Mouse (Mus musculus) C2C12 (cell line): ENCODE data around the gene Prkg2.

Experiments
- CTCF ChIP-seq: IDR thresholded peaks from one replicate; pipeline ENCODE4 v1.5.1; 2011; ENCODE audit not compliant: control insufficient read depth, insufficient read depth, insufficient read length
- MAX ChIP-seq: IDR thresholded peaks from one replicate; pipeline ENCODE4 v1.6.1; 2011; ENCODE audit warnings: mild to moderate bottlenecking, control low read depth
- MYOD1 ChIP-seq: IDR thresholded peaks from one replicate; pipeline ENCODE4 v1.6.1; 2011; ENCODE audit warnings: low read depth; ENCODE audit not compliant: control insufficient read depth, insufficient read length

DNA sequence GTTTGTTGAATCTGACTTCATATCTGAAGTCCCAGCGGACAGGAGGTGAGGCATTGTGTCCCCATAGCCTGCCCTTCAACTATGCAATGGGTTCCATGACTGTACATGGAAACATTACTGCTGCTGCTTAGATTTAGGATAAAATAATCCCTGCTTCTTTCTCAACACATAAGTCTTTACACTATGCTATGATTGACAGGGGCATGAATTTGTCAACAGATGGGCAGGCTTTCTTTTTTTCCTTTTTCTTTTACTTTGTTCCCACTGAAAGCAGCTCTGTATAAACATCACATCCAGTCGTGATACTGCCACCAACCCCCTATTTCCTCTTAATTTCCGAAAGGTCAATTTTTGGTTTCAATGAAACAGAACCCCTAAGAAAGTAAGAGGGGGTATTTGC lies 50.0 kb downstream of the Prkg2 start:
- TF ChIP-seq CTCF (no peak), MYOD1 (no peak), MAX (no peak)
